Mouse (Mus musculus) kidney, postnatal 0 days (tissue): Measurements from ENCODE around the gene Tmem237. TPM values are rescaled to one million over a fixed set of nuclear protein-coding genes. Genes with fewer than 3 reads are reported as not detected.

Experiments used
- ATAC-seq: fragments of 200-750 bp; cut with Nextera tagmentation; replicated peaks from 2 replicates; pipeline ENCODE4 v1.8.0; 2017; ENCODE audit warnings: low read depth, moderate number of reproducible peaks, moderate TSS enrichment, moderate library complexity; ENCODE audit not compliant: low FRiP score
- DNase-seq: peaks from one replicate; pipeline ENCODE4 v3.0.0-alpha.2; 2016; ENCODE audit warnings: low spot score
- H3K27ac ChIP-seq: fragments of 300-500 bp; sonication (generic); 2 replicates; pipeline ENCODE4 v1.5.1; 2014; ENCODE audit warnings: mild to moderate bottlenecking
- H3K27me3 ChIP-seq: fragments of 300-500 bp; sonication (generic); 2 replicates; pipeline ENCODE4 v1.6.1; 2014; ENCODE audit warnings: low read length, mixed read lengths; ENCODE audit not compliant: insufficient read depth
- H3K36me3 ChIP-seq: fragments of 300-500 bp; sonication (generic); 2 replicates; pipeline ENCODE4 v1.6.1; 2014; ENCODE audit warnings: low read length, mixed read lengths; ENCODE audit not compliant: insufficient read depth
- H3K4me1 ChIP-seq: fragments of 300-500 bp; sonication (generic); replicated peaks from 2 replicates; pipeline ENCODE4 v1.6.1; 2014; ENCODE audit warnings: antibody characterized with exemption, low read length, mixed read lengths; ENCODE audit not compliant: insufficient read depth
- H3K4me2 ChIP-seq: fragments of 300-500 bp; sonication (generic); 2 replicates; pipeline ENCODE4 v1.6.1; 2014; ENCODE audit warnings: mild to moderate bottlenecking, low read length, moderate library complexity, mixed read lengths
- H3K4me3 ChIP-seq: fragments of 300-500 bp; sonication (generic); replicated peaks from 2 replicates; pipeline ENCODE4 v1.5.1; 2014; ENCODE audit warnings: low read depth, low read length
- H3K9ac ChIP-seq: fragments of 300-500 bp; sonication (generic); 2 replicates; pipeline ENCODE4 v1.6.1; 2014; ENCODE audit warnings: low read depth, low read length
- H3K9me3 ChIP-seq: fragments of 300-500 bp; sonication (generic); replicated peaks from 2 replicates; pipeline ENCODE4 v1.6.1; 2016; ENCODE audit warnings: low read length, inconsistent platforms, mixed read lengths
- CTCF ChIP-seq: IDR thresholded peaks from 2 replicates; pipeline ENCODE4 v1.5.1; 2016; ENCODE audit warnings: antibody characterized with exemption, low read depth, mild to moderate bottlenecking, moderate library complexity
- WGBS: fragments of 180-500 bp; shearing (Covaris S2); extraction: QIAGEN DNeasy Blood & Tissue Kit; methylation state at CpG from one replicate; pipeline ENCODE4 v1.1.7; 2014; 5-methylcytosine and 5-hydroxymethylcytosine counted together
- polyA plus RNA-seq: library from polyadenylated mRNA; unstranded; fragments of >200 nt; fragmentation: Nextera tagmentation; extraction: Ambion mirVana; gene quantifications from 2 replicates; pipeline ENCODE4 v1.2.1, GENCODE M21; 2015

Tmem237 gene
- polyA plus RNA-seq, 1 experiment from 2014 or later, result 39.9 TPM

- no peak for ATAC-seq
- H3K27me3 ChIP-seq, result no peaks in the 10 kb centered on the region
- H3K27ac ChIP-seq, result no peak overlapping the region
- no peak for TF ChIP-seq CTCF
- H3K9me3 ChIP-seq, result no peaks in the 10 kb centered on the region
- no peak overlapping the region for H3K9ac ChIP-seq
- H3K4me1 ChIP-seq, result no peaks in the 10 kb centered on the region
- H3K4me2 ChIP-seq, result no peak overlapping the region
- 0 out of 2 replicates have a peak, but pooled peaks cover 1% of the 10 kb centered on the region for H3K36me3 ChIP-seq
- H3K4me3 ChIP-seq, result no peak overlapping the region
- no peak for DNase-seq
- WGBS, result 69% methylated on average over 4 of the region's 4 CpGs
These were observed 37.6 kb upstream of the Tmem237 start for GRCm38 (mm10) chr1:59157846-59158245.

- Histone ChIP-seq H3K27ac (no peak overlapping the region), H3K4me1 (no peaks in the 10 kb centered on the region), H3K9ac (no peak overlapping the region), H3K36me3 (no peaks in the 10 kb centered on the region), H3K4me2 (no peak overlapping the region), H3K27me3 (no peaks in the 10 kb centered on the region), H3K9me3 (no peaks in the 10 kb centered on the region), H3K4me3 (no peak overlapping the region)
- WGBS, result 65% methylated on average over 4 of the region's 4 CpGs
- ATAC-seq (no peak), DNase-seq (no peak)
- TF ChIP-seq CTCF, result no peak
These were observed 32.1 kb upstream of the Tmem237 start for GRCm38 (mm10) chr1:59152346-59152745.

DNA sequence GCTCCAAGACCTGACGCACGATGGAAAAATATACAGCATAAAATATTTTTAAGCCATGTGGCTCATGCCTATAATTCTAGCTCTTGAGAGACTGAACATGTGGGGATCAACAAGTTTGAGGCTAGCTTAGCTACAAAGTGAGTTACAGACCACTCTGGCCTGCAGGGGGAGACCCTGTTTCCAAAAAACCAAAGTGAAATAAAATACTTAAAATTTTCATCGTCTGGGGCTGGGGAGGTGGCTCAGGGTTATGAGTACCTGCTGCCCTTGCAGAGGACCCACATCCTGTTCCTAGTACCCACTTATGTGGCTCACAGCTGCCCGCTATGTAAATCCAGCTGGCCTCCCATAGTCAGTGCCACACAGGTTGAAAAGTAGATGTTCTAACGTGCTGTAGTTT, 30.3 kb upstream of the Tmem237 start:
- no peaks in the 10 kb centered on the region for H3K9me3 ChIP-seq
- ATAC-seq (no peak), DNase-seq (no peak)
- no peak overlapping the region for H3K4me3 ChIP-seq
- no peaks in the 10 kb centered on the region for H3K4me1 ChIP-seq
- H3K27me3 ChIP-seq, result no peaks in the 10 kb centered on the region
- no peak overlapping the region for H3K9ac ChIP-seq
- H3K27ac ChIP-seq, result no peak overlapping the region
- peak; percentile 40; the same call in 1 of the 2 replicates for TF ChIP-seq CTCF
- no peaks in the 10 kb centered on the region for H3K36me3 ChIP-seq
- no peak overlapping the region for H3K4me2 ChIP-seq
- 71% methylated on average over 5 of the region's 5 CpGs for WGBS

DNA sequence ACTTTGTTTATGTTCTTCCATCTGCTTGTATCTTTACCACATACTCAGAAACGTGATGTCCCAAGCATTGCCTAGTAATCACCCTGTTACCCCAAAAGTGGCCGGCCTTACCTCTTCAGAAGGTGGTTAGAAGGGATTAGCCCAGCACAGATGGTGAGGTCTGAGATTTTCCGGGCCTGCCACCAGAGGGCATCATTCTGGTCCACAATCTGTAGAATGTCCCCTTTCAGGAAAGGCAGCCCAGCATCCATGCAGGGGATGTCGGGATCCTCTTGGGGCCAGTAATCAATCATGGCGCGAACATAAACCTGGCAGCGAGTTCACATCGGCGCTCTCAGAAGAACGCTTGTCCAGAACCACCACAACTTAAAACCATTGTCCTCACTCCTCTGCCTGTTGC, 24.3 kb upstream of the Tmem237 start:
- peak; percentile 62 for TF ChIP-seq CTCF
- Histone ChIP-seq H3K9me3 (no peaks in the 10 kb centered on the region), H3K9ac (no peak overlapping the region), H3K36me3 (no peaks in the 10 kb centered on the region), H3K4me2 (no peak overlapping the region), H3K27ac (no peak overlapping the region), H3K27me3 (no peaks in the 10 kb centered on the region), H3K4me1 (no peaks in the 10 kb centered on the region), H3K4me3 (no peak overlapping the region)
- no peak for ATAC-seq
- 71% methylated on average over 10 of the region's 10 CpGs for WGBS
- DNase-seq, result no peak

DNA sequence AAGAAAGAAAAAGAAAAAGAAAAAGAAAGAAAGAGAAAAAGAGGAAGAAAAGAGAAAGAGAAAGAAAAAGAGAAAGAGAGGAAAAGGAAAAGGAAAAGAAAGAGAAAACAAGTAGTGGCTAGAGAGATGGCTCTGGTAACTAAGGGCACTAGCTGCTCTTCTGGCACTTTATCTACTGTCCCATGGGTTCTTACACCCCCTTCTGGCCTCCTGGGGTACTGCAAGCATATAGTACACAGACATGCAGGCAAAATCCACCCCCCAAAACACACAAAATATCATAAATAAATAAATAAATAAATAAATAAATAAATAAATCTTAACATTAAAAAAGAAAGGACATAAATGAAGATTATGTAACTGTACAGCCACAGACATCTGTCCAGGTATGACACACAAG, 22.6 kb upstream of the Tmem237 start:
- ATAC-seq (no peak), DNase-seq (peak; percentile 81)
- Histone ChIP-seq H3K4me2 (no peak overlapping the region), H3K9ac (no peak overlapping the region), H3K4me1 (no peaks in the 10 kb centered on the region), H3K9me3 (no peaks in the 10 kb centered on the region), H3K36me3 (no peaks in the 10 kb centered on the region), H3K27me3 (no peaks in the 10 kb centered on the region), H3K4me3 (no peak overlapping the region), H3K27ac (no peak overlapping the region)
- TF ChIP-seq CTCF, result peak; percentile 77

DNA sequence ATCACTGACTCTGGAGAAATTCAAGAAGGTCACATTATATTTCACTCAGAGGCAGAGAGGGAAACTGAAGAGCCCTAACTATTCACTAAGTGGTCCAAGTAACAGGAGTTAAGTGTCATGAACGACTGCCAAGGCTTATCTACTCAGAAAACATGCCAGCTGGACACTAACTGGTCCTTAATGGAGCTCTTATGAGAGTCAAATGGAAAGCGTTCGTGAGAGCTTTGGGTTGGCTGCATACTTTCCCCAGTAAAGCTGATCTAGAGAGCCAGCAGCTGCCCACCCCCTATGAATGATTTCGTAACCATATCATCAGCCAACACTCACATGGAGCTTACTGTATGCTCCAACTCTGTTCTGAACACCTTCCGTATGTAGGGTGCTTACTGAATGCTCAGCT, 14.2 kb upstream of the Tmem237 start:
- ATAC-seq (no peak), DNase-seq (no peak)
- TF ChIP-seq CTCF, result no peak
- no peak overlapping the region for H3K4me3 ChIP-seq
- no peak overlapping the region for H3K9ac ChIP-seq
- no peak overlapping the region for H3K4me2 ChIP-seq
- no peaks in the 10 kb centered on the region for H3K9me3 ChIP-seq
- WGBS, result 77% methylated on average over 5 of the region's 5 CpGs
- no peaks in the 10 kb centered on the region for H3K27me3 ChIP-seq
- H3K27ac ChIP-seq, result no peak overlapping the region
- no peaks in the 10 kb centered on the region for H3K4me1 ChIP-seq
- no peaks in the 10 kb centered on the region for H3K36me3 ChIP-seq

DNA sequence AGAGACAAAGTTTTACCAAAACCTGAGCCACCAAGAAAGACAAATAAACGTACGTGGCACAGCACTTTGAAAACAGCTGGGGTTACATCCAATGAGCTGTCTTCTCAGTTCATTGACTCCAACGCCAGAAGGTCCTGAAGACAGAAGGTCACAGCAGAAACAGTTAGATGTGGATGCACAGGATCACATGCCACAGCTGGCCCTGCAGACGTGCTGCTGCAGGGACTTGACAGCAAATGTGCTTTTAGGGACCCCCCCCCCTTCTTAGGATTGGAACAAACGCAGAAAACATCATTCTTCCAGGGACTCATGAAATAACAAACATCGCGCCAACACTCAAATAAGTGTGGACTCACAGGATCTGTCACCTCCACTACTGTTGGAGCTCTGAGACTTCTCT, 8.7 kb upstream of the Tmem237 start:
- Histone ChIP-seq H3K9me3 (no peaks in the 10 kb centered on the region), H3K9ac (no peak overlapping the region), H3K4me1 (no peaks in the 10 kb centered on the region), H3K4me3 (no peak overlapping the region), H3K4me2 (no peak overlapping the region), H3K36me3 (no peaks in the 10 kb centered on the region), H3K27ac (no peak overlapping the region), H3K27me3 (no peaks in the 10 kb centered on the region)
- DNase-seq, result no peak
- WGBS, result 36% methylated on average over 7 of the region's 7 CpGs
- TF ChIP-seq CTCF, result no peak
- no peak for ATAC-seq
